Mouse (Mus musculus): ENCODE results near the gene B4galt2. TPM values are rescaled to one million over a fixed set of nuclear protein-coding genes. Genes with fewer than 3 reads are reported as not detected.
A peak's percentile ranks its signal among the peaks of the same experiment; 100 is the strongest.

The B4galt2 gene
- polyA plus RNA-seq, 1 experiment, result 0.23 TPM

GRCm38 (mm10) chr4:117894601-117895000, 11.3 kb upstream of the B4galt2 start:
- H3K27me3 ChIP-seq (ENCODE audit: control insufficient read depth), result no peaks in the 10 kb centered on the region
- H3K4me3 ChIP-seq (replicated peaks), result no peak overlapping the region
- no peaks in the 10 kb centered on the region for H3K9me3 ChIP-seq (ENCODE audit: control insufficient read depth, low read length)
- peaks cover 75% of the 10 kb centered on the region for H3K36me3 ChIP-seq (ENCODE audit: control insufficient read depth)
- TF ChIP-seq GATA1 (IDR thresholded peaks at IDR 0.05; ENCODE audit: low read length), result no peak
- no peak for TF ChIP-seq TAL1 (IDR thresholded peaks at IDR 0.05; ENCODE audit: low read length)
- peaks cover 31% of the 10 kb centered on the region for H3K4me1 ChIP-seq (ENCODE audit: control insufficient read depth)

GRCm38 (mm10) chr4:117893376-117893775, 10.1 kb upstream of the B4galt2 start:
- no peaks in the 10 kb centered on the region for H3K9me3 ChIP-seq (ENCODE audit: control insufficient read depth, low read length)
- H3K36me3 ChIP-seq (ENCODE audit: control insufficient read depth), result peaks cover 71% of the 10 kb centered on the region
- H3K4me3 ChIP-seq (replicated peaks), result no peak overlapping the region
- H3K27me3 ChIP-seq (ENCODE audit: control insufficient read depth), result no peaks in the 10 kb centered on the region
- no peak for TF ChIP-seq GATA1 (IDR thresholded peaks at IDR 0.05; ENCODE audit: low read length)
- no peak for TF ChIP-seq TAL1 (IDR thresholded peaks at IDR 0.05; ENCODE audit: low read length)
- H3K4me1 ChIP-seq (ENCODE audit: control insufficient read depth), result peaks cover 34% of the 10 kb centered on the region

GRCm38 (mm10) chr4:117891738-117892161, 8.5 kb upstream of the B4galt2 start, which contains the start of gene Dph2:
Dph2 (minus strand) TSS chr4:117892032.
- Histone ChIP-seq H3K4me1 (ENCODE audit: control insufficient read depth) (peaks cover 43% of the 10 kb centered on the region), H3K4me3 (replicated peaks) (peak within 1 kb of the TSS; percentile 65), H3K27me3 (ENCODE audit: control insufficient read depth) (no peaks in the 10 kb centered on the region), H3K36me3 (ENCODE audit: control insufficient read depth) (peaks cover 57% of the 10 kb centered on the region), H3K9me3 (ENCODE audit: control insufficient read depth, low read length) (no peaks in the 10 kb centered on the region)
- TF ChIP-seq TAL1 (IDR thresholded peaks at IDR 0.05; ENCODE audit: low read length) (no peak), GATA1 (IDR thresholded peaks at IDR 0.05; ENCODE audit: low read length) (no peak)

DNA sequence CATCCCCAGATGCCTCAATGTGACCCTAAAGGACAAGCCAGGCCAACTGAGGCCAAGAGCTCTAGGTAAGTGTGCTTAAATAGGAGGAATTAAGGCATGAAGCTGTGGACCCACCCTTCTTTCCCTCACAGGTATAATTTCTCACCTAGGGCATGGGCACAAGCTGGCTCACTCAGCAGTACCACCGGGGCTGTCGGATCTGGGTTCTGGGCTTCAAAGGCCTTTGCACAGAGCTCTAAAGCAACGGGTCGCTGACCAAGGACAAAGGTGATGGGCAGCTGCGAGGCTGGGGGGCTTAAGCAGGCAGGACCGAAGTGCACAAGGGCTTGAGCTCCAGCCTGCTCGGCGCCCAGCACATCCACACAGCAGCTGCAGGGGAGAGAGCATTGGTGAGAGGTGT, 7.5 kb upstream of the B4galt2 start:
- no peaks in the 10 kb centered on the region for H3K27me3 ChIP-seq (ENCODE audit: control insufficient read depth)
- TF ChIP-seq GATA1 (IDR thresholded peaks at IDR 0.05; ENCODE audit: low read length), result no peak
- TF ChIP-seq TAL1 (IDR thresholded peaks at IDR 0.05; ENCODE audit: low read length), result no peak
- H3K9me3 ChIP-seq (ENCODE audit: control insufficient read depth, low read length), result no peaks in the 10 kb centered on the region
- peak overlapping the region; percentile 65 for H3K4me3 ChIP-seq (replicated peaks)
- H3K4me1 ChIP-seq (ENCODE audit: control insufficient read depth), result peaks cover 50% of the 10 kb centered on the region
- peaks cover 54% of the 10 kb centered on the region for H3K36me3 ChIP-seq (ENCODE audit: control insufficient read depth)

DNA sequence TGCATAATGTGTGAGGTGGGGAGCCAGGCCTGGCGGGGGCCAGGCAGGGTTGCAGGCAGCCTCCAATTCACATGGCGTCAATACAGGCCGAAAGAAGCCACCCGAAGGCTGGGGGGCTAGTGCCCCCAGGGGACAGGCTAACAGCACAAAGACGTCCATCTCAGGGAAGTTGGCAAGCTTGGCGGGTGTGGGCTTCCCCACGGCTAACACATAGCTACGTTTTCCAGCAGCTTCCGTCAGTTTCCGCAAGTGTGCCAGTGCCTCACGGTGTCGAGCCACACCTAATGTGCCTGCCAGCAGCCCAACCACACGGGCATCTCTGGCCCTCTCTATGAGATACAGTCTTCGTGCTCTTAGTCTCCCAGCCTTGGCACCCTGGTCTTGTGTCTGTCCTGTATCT, 6.7 kb upstream of the B4galt2 start:
- no peaks in the 10 kb centered on the region for H3K27me3 ChIP-seq (ENCODE audit: control insufficient read depth)
- peaks cover 54% of the 10 kb centered on the region for H3K36me3 ChIP-seq (ENCODE audit: control insufficient read depth)
- peaks cover 58% of the 10 kb centered on the region for H3K4me1 ChIP-seq (ENCODE audit: control insufficient read depth)
- TF ChIP-seq TAL1 (IDR thresholded peaks at IDR 0.05; ENCODE audit: low read length) (no peak), GATA1 (IDR thresholded peaks at IDR 0.05; ENCODE audit: low read length) (no peak)
- peak overlapping the region; percentile 4 for H3K4me3 ChIP-seq (replicated peaks)
- H3K9me3 ChIP-seq (ENCODE audit: control insufficient read depth, low read length), result no peaks in the 10 kb centered on the region

- no peaks in the 10 kb centered on the region; the same call in 1 of the 2 replicates for H3K27me3 ChIP-seq (ENCODE audit: control insufficient read depth)
- H3K36me3 ChIP-seq (ENCODE audit: control insufficient read depth), result peaks cover 54% of the 10 kb centered on the region
- peaks cover 63% of the 10 kb centered on the region for H3K4me1 ChIP-seq (ENCODE audit: control insufficient read depth)
- no peaks in the 10 kb centered on the region for H3K9me3 ChIP-seq (ENCODE audit: control insufficient read depth, low read length)
- TF ChIP-seq GATA1 (IDR thresholded peaks at IDR 0.05; ENCODE audit: low read length) (no peak), TAL1 (IDR thresholded peaks at IDR 0.05; ENCODE audit: low read length) (no peak)
- no peak overlapping the region for H3K4me3 ChIP-seq (replicated peaks)
These were observed 6.2 kb upstream of the B4galt2 start for GRCm38 (mm10) chr4:117889471-117889870.

GRCm38 (mm10) chr4:117887920-117888319, 4.6 kb upstream of the B4galt2 start:
- Histone ChIP-seq H3K4me3 (replicated peaks) (peak overlapping the region; percentile 92), H3K36me3 (ENCODE audit: control insufficient read depth) (peaks cover 52% of the 10 kb centered on the region), H3K9me3 (ENCODE audit: control insufficient read depth, low read length) (no peaks in the 10 kb centered on the region), H3K4me1 (ENCODE audit: control insufficient read depth) (peaks cover 74% of the 10 kb centered on the region), H3K27me3 (ENCODE audit: control insufficient read depth) (peaks cover 15% of the 10 kb centered on the region)
- TF ChIP-seq TAL1 (IDR thresholded peaks at IDR 0.05; ENCODE audit: low read length), result no peak
- no peak for TF ChIP-seq GATA1 (IDR thresholded peaks at IDR 0.05; ENCODE audit: low read length)

DNA sequence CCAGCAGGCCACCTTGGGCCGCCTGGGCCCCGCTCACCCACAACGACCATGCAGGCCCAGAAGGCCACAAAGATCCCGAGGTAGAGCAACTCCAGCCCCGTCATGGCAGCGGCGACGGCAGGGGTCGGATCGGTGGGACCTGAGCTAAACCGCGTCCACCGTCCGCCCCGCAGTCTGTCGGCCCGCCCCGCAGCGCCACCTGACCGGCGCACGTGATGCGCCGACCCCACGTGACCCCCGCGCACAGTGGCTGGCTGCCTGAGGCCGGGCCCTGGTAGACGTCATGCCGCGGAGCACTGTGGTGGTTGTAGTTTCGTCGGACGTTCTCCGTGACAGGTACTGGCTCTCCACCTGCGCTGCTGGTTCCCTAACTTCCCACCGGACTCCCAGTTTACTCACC, 3.8 kb upstream of the B4galt2 start, which contains the start of gene Atp6v0b:
TSS of gene Atp6v0b (minus strand) at position 201 of the 400 bp plus-strand sequence.
- Histone ChIP-seq H3K27me3 (ENCODE audit: control insufficient read depth) (peaks cover 23% of the 10 kb centered on the region), H3K4me1 (ENCODE audit: control insufficient read depth) (peaks cover 73% of the 10 kb centered on the region), H3K4me3 (replicated peaks) (peak within 1 kb of the TSS; percentile 92), H3K9me3 (ENCODE audit: control insufficient read depth, low read length) (no peaks in the 10 kb centered on the region), H3K36me3 (ENCODE audit: control insufficient read depth) (peaks cover 52% of the 10 kb centered on the region)
- TF ChIP-seq TAL1 (IDR thresholded peaks at IDR 0.05; ENCODE audit: low read length), result no peak
- no peak for TF ChIP-seq GATA1 (IDR thresholded peaks at IDR 0.05; ENCODE audit: low read length)

GRCm38 (mm10) chr4:117886644-117887043, 3.4 kb upstream of the B4galt2 start:
- Histone ChIP-seq H3K27me3 (ENCODE audit: control insufficient read depth) (peaks cover 28% of the 10 kb centered on the region), H3K9me3 (ENCODE audit: control insufficient read depth, low read length) (no peaks in the 10 kb centered on the region), H3K4me3 (replicated peaks) (peak overlapping the region; percentile 92), H3K4me1 (ENCODE audit: control insufficient read depth) (peaks cover 71% of the 10 kb centered on the region), H3K36me3 (ENCODE audit: control insufficient read depth) (peaks cover 52% of the 10 kb centered on the region)
- no peak for TF ChIP-seq GATA1 (IDR thresholded peaks at IDR 0.05; ENCODE audit: low read length)
- TF ChIP-seq TAL1 (IDR thresholded peaks at IDR 0.05; ENCODE audit: low read length), result no peak

DNA sequence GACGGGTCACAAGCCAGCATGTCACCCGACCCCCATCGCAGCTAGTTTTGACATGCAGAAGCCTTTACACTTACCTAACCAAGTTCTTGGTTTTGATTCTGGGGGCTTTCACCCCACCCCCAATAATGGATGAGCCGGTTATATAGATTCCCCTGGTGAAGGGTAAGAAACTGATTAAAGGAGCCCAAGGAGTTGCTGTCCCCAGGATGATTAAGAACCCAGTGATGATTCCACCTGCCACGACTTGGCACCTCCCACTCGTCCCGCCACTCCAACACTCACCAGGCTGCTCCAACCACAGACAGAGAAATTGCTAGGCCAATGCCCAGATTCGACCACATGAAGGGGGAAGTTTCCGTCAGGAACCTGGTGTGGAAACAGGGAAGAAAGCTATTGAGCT, 2.7 kb upstream of the B4galt2 start:
- Histone ChIP-seq H3K36me3 (ENCODE audit: control insufficient read depth) (peaks cover 52% of the 10 kb centered on the region), H3K27me3 (ENCODE audit: control insufficient read depth) (peaks cover 35% of the 10 kb centered on the region), H3K9me3 (ENCODE audit: control insufficient read depth, low read length) (no peaks in the 10 kb centered on the region), H3K4me1 (ENCODE audit: control insufficient read depth) (peaks cover 64% of the 10 kb centered on the region), H3K4me3 (replicated peaks) (peak overlapping the region; percentile 92)
- no peak for TF ChIP-seq GATA1 (IDR thresholded peaks at IDR 0.05; ENCODE audit: low read length)
- no peak for TF ChIP-seq TAL1 (IDR thresholded peaks at IDR 0.05; ENCODE audit: low read length)

All from erythroblast, embryonic 14.5 days (primary cell).